Mouse (Mus musculus) forebrain, embryonic 16.5 days (tissue): ENCODE results near the gene Ap1ar. TPM values are rescaled to one million over a fixed set of nuclear protein-coding genes. Genes with fewer than 3 reads are reported as not detected.
"Not testable (repeated sequence)": the region's sequence is repeated elsewhere in the genome, so short reads cannot be mapped to it uniquely, and the experiment has no call there.

Experiments
- ATAC-seq: fragments of 200-750 bp; cut with Nextera tagmentation; 2 replicates; pipeline ENCODE4 v1.8.0; 2017; ENCODE audit warnings: mild to moderate bottlenecking, moderate library complexity
- H3K27ac ChIP-seq: fragments of 300-500 bp; sonication (generic); 2 replicates; pipeline ENCODE4 v1.5.1; 2014; ENCODE audit warnings: low read length, control low read depth
- H3K27me3 ChIP-seq: fragments of 300-500 bp; sonication (generic); replicated peaks from 2 replicates; pipeline ENCODE4 v1.6.1; 2014; ENCODE audit warnings: low read length; ENCODE audit not compliant: control insufficient read depth, insufficient read depth
- H3K36me3 ChIP-seq: fragments of 300-500 bp; sonication (generic); 2 replicates; pipeline ENCODE4 v1.6.1; 2014; ENCODE audit not compliant: control insufficient read depth, insufficient read depth
- H3K4me1 ChIP-seq: fragments of 300-500 bp; sonication (generic); replicated peaks from 2 replicates; pipeline ENCODE4 v1.6.1; 2014; ENCODE audit warnings: low read length; ENCODE audit not compliant: control insufficient read depth, insufficient read depth
- H3K4me2 ChIP-seq: fragments of 300-500 bp; sonication (generic); 2 replicates; pipeline ENCODE4 v1.6.1; 2014; ENCODE audit warnings: mild to moderate bottlenecking, low read length, control low read depth
- H3K4me3 ChIP-seq: fragments of 300-500 bp; sonication (generic); replicated peaks from 2 replicates; pipeline ENCODE4 v1.5.1; 2014; ENCODE audit warnings: mild to moderate bottlenecking, low read length, control low read depth
- H3K9ac ChIP-seq: fragments of 300-500 bp; sonication (generic); replicated peaks from 2 replicates; pipeline ENCODE4 v1.6.1; 2014; ENCODE audit warnings: low read depth, low read length, control low read depth
- H3K9me3 ChIP-seq: fragments of 300-500 bp; sonication (generic); 2 replicates; pipeline ENCODE4 v1.6.1; 2016; ENCODE audit warnings: low read length; ENCODE audit not compliant: control insufficient read depth
- WGBS: fragments of 180-500 bp; shearing (Covaris S2); extraction: QIAGEN DNeasy Blood & Tissue Kit; methylation state at CpG from one replicate; pipeline ENCODE4 v1.1.7; 2014; 5-methylcytosine and 5-hydroxymethylcytosine counted together
- polyA plus RNA-seq: library from polyadenylated mRNA; unstranded; fragments of >200 nt; fragmentation: Nextera tagmentation; extraction: Ambion mirVana; gene quantifications from 2 replicates; pipeline ENCODE4 v1.2.1, GENCODE M21; 2015

Ap1ar gene
- polyA plus RNA-seq, 1 experiment from 2014 or later = 83.0 TPM

DNA sequence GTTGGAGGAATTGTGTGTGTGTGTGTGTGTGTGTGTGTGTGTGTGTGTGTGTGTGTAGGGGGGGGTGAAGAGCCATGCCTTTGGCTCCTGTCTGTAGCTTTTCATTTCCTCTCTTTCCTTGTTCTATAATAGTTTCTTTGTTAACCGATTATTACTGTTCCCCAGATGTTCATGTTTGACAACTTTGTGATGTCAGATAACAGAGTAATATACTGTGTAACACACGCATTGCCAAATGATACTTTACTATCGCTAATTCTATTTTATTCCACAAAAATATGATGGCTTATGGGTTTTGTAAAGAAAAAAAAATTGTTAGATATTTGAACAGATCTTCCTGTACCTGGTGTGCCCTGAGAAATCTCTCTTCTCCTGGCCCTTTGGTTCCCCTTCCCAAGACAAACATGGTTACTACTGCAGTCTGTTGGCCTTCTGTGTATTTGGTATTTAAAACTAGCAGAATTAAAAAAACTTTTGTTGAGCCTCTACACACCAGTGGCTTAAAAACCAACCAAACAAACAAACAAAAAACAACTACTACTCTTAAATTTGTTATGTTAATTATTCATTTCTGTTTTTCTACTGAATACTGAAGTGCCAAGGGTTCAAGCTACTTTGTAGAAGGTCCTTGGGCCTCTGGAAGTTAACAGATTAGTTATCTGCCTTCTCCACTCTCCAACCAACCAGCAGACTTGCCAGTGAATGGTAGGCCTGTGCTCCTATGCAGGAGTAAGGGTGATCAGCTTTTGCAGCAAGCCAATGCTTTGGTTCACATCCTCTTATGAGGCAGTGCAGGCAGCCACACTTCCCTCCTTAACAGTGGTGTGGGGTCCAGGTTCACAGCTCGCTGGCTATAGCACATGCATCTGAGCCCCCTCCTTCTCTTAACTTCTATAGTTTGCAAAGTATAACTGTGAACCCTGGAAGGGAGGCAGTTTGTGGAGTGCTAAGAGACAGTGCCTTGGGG lies 45.4 kb downstream of the Ap1ar start:
- Histone ChIP-seq H3K4me1 (peaks cover 12% of the 10 kb centered on the region), H3K9me3 (no peaks in the 10 kb centered on the region), H3K4me3 (no peak overlapping the region), H3K27me3 (peaks cover 10% of the 10 kb centered on the region; the same call in 1 of the 2 replicates), H3K4me2 (no peak overlapping the region), H3K9ac (no peak overlapping the region), H3K27ac (no peak overlapping the region), H3K36me3 (no peaks in the 10 kb centered on the region)
- no peak for ATAC-seq
- WGBS = 59% methylated on average over 4 of the region's 4 CpGs

DNA sequence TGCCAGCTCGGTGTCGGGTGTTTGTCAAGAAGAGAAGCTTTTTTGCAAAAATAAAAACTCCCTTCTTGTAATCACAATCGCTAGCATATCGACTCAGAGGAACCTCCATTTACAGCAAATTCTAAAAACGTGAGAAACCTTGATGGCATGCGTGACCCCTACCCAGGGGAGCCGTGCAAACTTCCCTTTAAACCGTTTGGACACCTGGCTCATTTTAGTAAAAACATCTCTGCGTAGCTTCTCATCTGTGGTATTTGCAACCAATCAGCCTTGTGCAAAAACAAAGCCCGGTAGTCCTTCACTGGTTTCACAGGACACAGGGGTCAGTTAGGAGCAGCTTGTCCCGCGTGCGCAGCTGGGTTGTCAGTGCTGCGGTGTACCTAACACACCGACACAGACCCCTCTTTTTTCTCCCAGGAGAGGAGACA lies 46.3 kb downstream of the Ap1ar start:
- no peak overlapping the region for H3K27ac ChIP-seq
- ATAC-seq = no peak
- H3K4me1 ChIP-seq = peaks cover 12% of the 10 kb centered on the region
- no peaks in the 10 kb centered on the region for H3K36me3 ChIP-seq
- H3K4me2 ChIP-seq = peak overlapping the region; percentile 99
- WGBS = 2% methylated on average over 15 of the region's 15 CpGs
- no peaks in the 10 kb centered on the region for H3K9me3 ChIP-seq
- peak overlapping the region; percentile 57; the same call in 1 of the 2 replicates for H3K9ac ChIP-seq
- H3K27me3 ChIP-seq = peaks cover 10% of the 10 kb centered on the region; the same call in 1 of the 2 replicates
- peak overlapping the region; percentile 60 for H3K4me3 ChIP-seq

DNA sequence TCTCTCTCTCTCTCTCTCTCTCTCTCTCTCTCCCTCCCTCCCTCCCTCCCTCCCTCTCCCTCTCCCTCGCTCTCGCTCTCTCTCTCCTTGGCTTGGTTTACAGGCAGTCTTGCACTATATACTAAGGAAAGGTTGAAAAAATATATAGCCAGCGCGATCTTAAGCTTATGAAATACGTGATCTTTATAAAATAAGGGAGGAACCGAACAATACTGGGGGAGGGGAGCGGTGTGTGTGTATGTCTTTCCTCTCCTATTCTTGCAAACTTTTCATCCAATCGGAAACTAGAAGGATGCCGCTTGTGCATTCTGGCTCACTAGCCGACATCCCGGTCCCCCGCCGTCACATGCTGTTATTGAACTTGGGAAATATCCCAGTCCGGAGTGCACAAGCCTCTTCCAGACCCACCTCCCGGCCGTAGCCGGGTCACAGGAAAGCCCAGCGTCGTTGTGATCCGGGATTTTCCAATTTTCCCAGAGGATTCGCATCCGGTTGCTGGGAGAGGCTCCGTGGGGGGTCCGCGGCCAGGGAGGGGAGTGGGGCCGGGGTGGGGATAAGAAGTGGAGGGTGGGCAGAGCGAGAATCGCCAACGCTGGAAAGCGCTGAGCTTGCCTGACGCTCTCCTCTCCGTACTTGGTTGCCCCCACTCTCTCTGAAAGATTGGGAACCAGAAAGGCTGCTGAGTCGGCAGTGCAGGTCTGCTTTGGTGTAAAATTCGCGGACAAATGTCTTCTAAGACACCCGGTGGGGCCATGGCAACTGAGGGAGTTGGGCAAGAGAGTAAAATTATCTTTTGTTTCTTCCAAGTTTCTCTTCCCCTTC lies 46.9 kb downstream of the Ap1ar start:
- Histone ChIP-seq H3K4me3 (peak overlapping the region; percentile 60), H3K9me3 (no peaks in the 10 kb centered on the region), H3K9ac (peak overlapping the region; percentile 68), H3K27ac (no peak overlapping the region), H3K4me1 (peaks cover 12% of the 10 kb centered on the region), H3K4me2 (peak overlapping the region; percentile 99), H3K36me3 (no peaks in the 10 kb centered on the region), H3K27me3 (peaks cover 10% of the 10 kb centered on the region; the same call in 1 of the 2 replicates)
- peak; percentile 75 for ATAC-seq
- under 1% methylated on average over 36 of the region's 36 CpGs for WGBS

DNA sequence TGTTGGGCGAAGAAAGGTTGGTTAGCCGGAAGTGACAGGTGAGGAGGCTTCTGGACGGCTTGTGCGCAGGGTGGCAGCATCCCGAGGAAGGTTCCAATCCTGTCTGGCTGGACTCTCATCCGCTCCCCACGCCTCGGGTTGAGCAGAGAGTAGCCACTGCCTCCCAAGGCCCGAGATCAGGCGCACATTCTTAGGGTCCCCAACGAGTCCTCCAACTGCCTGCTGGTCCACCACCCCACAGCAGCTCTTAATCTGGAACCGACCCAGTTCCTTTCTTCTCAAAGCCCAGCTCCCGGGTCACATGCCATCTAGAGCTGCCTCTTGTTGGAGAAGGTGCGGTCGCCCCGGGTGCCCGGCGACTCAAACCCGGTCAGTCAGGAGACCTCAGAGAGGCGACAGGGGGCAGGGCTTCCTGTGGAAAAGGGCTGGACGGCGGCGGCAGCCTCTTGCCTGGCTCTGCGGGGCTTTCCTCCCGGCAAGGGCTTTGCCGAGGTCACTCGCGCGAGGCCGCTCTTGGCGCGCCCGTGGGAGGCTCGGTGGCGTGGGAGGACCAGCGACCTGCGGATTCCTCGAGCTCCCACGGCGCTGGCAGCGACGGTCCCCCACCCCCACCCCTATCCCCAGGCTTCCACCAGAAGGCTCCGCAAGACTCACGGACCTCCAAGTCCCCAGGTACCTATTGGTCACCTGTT lies 47.7 kb downstream of the Ap1ar start, which contains the start of gene Tifa:
Tifa (plus strand) TSS at position 306 of the 692 bp plus-strand sequence.
- Histone ChIP-seq H3K27me3 (peaks cover 10% of the 10 kb centered on the region; the same call in 1 of the 2 replicates), H3K4me2 (peak within 1 kb of the TSS; percentile 99), H3K9ac (peak within 1 kb of the TSS; percentile 68), H3K36me3 (no peaks in the 10 kb centered on the region), H3K4me3 (peak within 1 kb of the TSS; percentile 60), H3K27ac (no peak within 1 kb of the TSS), H3K4me1 (peaks cover 12% of the 10 kb centered on the region), H3K9me3 (no peaks in the 10 kb centered on the region)
- WGBS = under 1% methylated on average over 35 of the region's 44 CpGs
- ATAC-seq = peak; percentile 48

DNA sequence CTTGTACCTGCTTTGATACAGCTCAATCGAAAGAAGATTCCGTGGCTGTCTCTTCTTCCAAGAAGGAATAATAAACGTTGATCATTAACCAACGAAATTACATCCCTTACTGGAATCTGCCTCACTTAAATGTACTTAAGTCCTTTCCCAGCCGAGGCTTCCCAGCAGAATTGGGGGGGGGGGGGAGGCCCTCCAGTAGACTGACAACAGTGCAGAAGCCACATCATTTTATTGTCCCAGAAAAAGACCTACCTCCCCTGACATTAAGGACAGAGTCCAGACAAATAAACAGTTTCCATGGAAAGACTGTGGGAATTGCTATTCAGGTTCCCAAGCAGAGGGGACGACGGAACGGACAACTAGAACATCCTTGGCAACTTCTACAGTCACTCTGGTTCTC lies 48.4 kb downstream of the Ap1ar start:
- peaks cover 10% of the 10 kb centered on the region; the same call in 1 of the 2 replicates for H3K27me3 ChIP-seq
- WGBS = 18% methylated on average over 8 of the region's 8 CpGs
- no peaks in the 10 kb centered on the region for H3K36me3 ChIP-seq
- no peak overlapping the region for H3K9ac ChIP-seq
- peak overlapping the region; percentile 99 for H3K4me2 ChIP-seq
- no peak for ATAC-seq
- H3K4me3 ChIP-seq = no peak overlapping the region
- peaks cover 12% of the 10 kb centered on the region for H3K4me1 ChIP-seq
- no peak overlapping the region for H3K27ac ChIP-seq
- H3K9me3 ChIP-seq = no peaks in the 10 kb centered on the region

DNA sequence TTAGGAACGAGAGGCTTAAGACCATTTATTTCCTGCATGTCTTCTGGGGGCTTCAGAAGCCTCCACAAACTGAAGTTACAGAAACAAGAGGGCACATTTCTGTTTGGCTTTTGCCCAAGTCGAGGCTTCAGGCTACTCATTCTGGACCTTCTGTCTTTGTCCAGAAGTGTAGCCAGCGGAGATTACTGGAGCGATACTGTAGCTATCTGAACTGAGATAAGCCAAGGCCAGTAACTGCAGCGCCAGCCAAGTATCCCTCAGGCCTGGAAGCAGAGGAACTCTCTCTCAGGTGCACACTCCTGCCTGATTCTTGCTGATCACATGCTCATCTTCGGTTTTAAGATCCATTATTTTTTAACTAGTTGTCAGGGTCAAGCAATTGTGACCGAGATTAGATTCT lies 49.3 kb downstream of the Ap1ar start:
- Histone ChIP-seq H3K27me3 (peaks cover 10% of the 10 kb centered on the region; the same call in 1 of the 2 replicates), H3K36me3 (no peaks in the 10 kb centered on the region), H3K4me3 (no peak overlapping the region), H3K4me2 (no peak overlapping the region), H3K9ac (no peak overlapping the region), H3K4me1 (peaks cover 12% of the 10 kb centered on the region), H3K9me3 (no peaks in the 10 kb centered on the region), H3K27ac (no peak overlapping the region)
- no peak for ATAC-seq
- 43% methylated on average over 7 of the region's 7 CpGs for WGBS

DNA sequence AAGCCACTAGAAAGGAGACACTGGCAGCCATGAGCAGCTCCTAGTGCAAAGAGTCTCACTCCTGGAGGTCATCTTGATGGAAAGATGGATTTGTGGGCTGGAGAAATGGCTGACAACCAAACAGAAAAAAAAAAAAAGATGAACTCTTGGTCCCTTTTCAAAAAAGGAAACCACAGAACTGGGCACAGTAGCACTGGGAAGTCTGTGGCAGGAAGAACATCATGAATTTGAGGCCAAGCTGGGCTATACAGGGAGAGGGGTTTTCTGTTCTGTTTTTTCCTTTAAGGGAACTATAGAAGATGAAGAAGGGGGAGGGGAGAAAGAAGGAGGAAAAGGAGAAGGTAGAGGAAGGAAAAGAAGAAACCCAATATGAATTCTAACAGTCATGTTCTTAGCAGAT lies 50.3 kb downstream of the Ap1ar start:
- no peak for ATAC-seq
- H3K9ac ChIP-seq = no peak overlapping the region

DNA sequence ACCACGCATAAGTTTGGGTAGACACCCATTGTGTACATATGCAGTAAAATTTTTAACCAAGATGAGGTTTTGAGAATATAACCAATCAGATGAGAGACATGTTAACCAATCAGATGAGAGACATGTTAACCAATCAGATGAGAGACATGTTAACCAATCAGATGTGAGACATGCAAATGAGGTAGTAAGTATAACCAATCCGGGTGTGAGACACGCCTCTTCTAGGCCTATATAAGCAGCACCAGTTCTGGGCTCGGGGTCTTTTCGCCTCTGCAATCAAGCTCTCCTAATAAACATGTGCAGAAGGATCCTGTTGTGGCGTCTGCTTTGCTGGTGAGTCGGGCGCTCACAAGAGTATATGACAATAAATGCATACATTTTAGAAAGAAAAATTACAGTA lies 53.6 kb downstream of the Ap1ar start:
- H3K4me2 ChIP-seq, H3K27me3 ChIP-seq: not testable (repeated sequence)
- WGBS = 95% methylated on average over 8 of the region's 8 CpGs

More for the DNA sequence above, 50.3 kb downstream of the Ap1ar start:
- Histone ChIP-seq H3K4me3 (no peak overlapping the region), H3K27ac (no peak overlapping the region), H3K27me3 (peaks cover 10% of the 10 kb centered on the region; the same call in 1 of the 2 replicates), H3K4me2 (no peak overlapping the region), H3K36me3 (no peaks in the 10 kb centered on the region), H3K9me3 (no peaks in the 10 kb centered on the region), H3K4me1 (peaks cover 12% of the 10 kb centered on the region)

More for the DNA sequence above, 53.6 kb downstream of the Ap1ar start:
- H3K9ac ChIP-seq, H3K27ac ChIP-seq, H3K4me1 ChIP-seq, H3K9me3 ChIP-seq, ATAC-seq, H3K36me3 ChIP-seq, H3K4me3 ChIP-seq: not testable (repeated sequence)
